Mouse (Mus musculus) testis, adult 2 months (tissue): ENCODE data around the gene Surf2.

Experiments used
- CTCF ChIP-seq: fragments of 200-500 bp; IDR thresholded peaks from 2 replicates; pipeline ENCODE4 v1.5.1; 2012; ENCODE audit warnings: low read depth, mild to moderate bottlenecking, inconsistent platforms, low read length, moderate library complexity; ENCODE audit not compliant: control insufficient read depth, insufficient read depth, insufficient replicate concordance
- POLR2A ChIP-seq: fragments of 200-500 bp; IDR thresholded peaks from 2 replicates; pipeline ENCODE4 v1.6.1; 2012; ENCODE audit warnings: low read depth, mild to moderate bottlenecking, inconsistent platforms, low read length, moderate library complexity; ENCODE audit not compliant: control insufficient read depth

DNA sequence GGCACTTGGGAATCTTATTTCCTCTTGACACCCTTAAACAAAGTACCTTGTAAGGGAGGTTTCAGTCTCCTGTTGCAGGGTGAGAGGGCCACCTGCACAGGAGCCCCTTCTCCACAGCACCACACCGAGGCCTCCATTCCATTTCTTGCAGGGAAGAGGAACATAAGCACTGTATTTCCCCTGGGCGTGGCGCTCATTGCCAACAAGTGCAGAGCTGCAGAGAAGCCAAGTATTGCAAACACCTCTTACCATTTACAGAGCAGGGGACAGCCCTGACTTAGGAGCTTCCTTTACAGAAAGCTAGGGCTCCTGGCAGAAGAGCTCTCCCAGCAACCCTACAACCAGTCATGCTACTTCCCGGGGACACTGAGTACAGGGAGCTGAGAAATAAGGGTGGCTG is 36.0 kb downstream of the Surf2 start:
- TF ChIP-seq CTCF: no peak
- no peak for TF ChIP-seq POLR2A
